Mouse (Mus musculus): Measurements from ENCODE around the gene Defb5.

- TF ChIP-seq CTCF (conservative IDR thresholded peaks at IDR 0.05; ENCODE audit: insufficient read depth, insufficient read length, low read depth, low read length) (no peak), POLR2A (IDR thresholded peaks at IDR 0.05; ENCODE audit: low read depth, low read length) (no peak)
Measured at GRCm38 (mm10) chr8:19225161-19225560, 22.2 kb upstream of the Defb5 start, which contains the start of gene Defb6.
